Mouse (Mus musculus) gastrocnemius, postnatal 14 days (tissue): ENCODE results near the gene Gm17662. TPM values are rescaled to one million over a fixed set of nuclear protein-coding genes. Genes with fewer than 3 reads are reported as not detected.

Experiments used
- DNase-seq: peaks from one replicate; pipeline ENCODE4 v3.0.0; 2021; ENCODE audit warnings: mixed read lengths
- intact Hi-C: fragments of 180-260 bp; cut with DNase I; formaldehyde crosslinking; loops from one replicate; pipeline ENCODE4 v1.15.1; 2025; ENCODE audit warnings: low total_unique reads
- total RNA-seq, 2 experiments: library from RNA; stranded (reverse); gene quantifications; 2 replicates each; pipeline ENCODE4 v1.2.3; 2021

The Gm17662 gene
- total RNA-seq, 2 experiments from 2014 or later = not detected

DNA sequence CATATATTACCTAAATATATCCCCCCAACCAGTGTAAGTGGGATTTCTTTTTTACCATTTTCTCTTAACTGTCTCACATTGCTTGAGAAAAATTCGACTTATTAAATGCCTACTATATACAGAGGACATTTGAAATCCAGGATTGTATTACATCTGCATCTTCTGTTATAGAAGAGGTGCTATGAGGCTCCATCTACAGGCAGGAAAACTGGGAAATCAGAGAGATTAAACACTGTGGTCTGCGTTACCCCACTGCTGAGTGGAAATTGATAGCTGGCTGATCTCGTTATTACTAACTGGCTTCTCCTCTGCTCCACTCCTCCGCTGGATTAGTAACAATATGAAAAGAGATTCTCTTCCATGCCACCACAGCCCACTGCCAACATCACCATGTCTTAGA is 18.7 kb downstream of the Gm17662 start:
- intact Hi-C loops = no loop called here
- no peak for DNase-seq

DNA sequence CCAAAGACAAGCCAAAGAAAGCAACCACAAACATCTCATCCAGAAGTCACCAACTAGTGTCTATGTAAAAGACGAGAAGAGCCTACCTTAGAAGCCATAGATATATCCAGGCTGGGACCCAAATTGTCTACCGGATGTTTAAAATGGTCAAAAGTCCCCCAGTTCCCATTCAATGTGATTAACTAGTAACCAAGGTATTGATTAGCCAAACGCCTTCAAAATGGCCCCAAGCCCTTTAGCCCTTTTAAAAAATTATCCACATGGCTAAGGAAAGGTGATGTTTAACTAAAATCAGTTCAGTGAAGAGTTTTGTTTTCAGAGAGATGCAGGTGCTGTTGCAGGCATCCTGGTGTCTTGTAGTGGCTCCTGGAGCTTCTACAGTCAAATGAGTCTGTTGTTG is 19.2 kb downstream of the Gm17662 start, which contains the start of gene C8a:
TSS of gene C8a (minus strand) at position 76 of the 400 bp plus-strand sequence.
- DNase-seq = no peak
- intact Hi-C loops = no loop called here

DNA sequence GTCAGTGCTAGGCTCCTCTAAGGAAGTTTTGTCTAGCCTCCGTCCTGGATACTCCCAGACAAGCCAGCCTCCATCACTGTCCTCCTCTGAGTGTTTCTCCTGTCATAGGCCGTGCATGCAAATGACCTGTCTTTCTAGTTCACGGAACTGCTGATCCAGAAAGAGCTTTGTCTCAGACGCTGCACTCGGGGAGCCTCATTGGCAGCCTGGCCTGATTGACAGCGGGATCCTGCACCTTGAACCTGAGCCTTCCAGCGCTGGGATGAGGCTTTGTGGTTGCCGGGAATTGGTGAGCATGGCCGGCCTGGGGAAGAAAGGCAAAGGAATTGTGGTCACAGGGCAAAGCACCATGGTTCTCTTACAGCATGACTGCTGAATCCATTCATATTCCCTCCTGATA is 30.4 kb downstream of the Gm17662 start:
- no peak for DNase-seq
- intact Hi-C loops = no loop called here

DNA sequence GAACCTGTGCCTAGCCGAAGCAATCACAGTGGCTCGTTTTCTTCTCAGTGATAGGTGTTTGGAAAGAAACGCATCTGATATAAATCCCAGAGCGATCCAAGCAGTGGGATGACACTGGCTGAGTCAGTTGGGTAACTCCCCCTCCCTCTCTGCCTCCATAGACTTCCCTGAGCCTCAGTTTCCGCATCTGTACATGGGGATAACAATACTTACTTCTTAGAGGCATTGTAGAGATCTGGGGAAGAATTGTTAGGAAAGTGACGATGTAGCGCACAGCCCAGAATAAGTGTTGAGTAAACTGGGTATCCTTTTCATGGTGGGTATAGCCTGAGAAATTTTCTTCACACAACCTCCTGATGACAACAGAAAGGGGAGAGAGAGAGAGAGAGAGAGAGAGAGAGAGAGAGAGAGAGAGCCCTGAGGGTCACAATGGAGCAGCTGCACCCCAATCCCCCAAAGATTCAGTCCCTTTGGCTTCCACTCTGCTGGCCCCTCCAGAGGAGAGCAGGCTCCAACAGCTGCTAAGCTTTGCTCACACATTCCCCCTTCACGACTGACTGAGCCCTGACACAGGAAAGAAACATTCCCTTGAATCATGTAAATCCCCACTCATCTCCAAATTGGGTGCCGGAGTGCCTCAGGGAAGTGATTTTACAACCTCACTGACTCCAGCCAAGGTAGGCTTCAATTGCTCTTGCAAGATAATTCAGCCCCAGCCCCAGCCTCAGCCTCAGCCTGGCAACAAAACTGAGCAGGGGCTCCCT is 31.6 kb downstream of the Gm17662 start:
- intact Hi-C loops = no loop called here
- no peak for DNase-seq

DNA sequence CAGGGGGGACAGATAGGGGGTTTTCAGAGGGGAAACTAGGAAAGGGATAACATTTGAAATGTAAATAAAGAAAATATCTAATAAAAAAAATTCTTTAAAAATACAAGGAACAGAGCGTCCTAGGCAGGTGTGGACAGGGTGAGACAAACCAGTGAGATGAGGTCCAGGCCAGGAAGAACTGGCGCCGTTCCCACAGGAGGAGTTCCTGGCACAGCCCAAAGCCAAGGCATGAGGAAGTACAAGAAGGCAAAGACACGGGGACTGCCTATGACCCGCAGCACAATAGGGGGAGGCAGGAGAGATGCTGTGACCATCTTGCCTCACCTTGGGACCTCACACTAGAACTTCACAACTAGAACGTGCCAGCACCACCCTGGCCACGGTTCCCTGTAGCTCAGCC is 34.6 kb downstream of the Gm17662 start:
- no peak for DNase-seq
- intact Hi-C loops = loop anchor here (5.0 to 10.0 kb wide), 3 partner anchors 164 to 377 kb away; no protein-coding TSS in a partner anchor

DNA sequence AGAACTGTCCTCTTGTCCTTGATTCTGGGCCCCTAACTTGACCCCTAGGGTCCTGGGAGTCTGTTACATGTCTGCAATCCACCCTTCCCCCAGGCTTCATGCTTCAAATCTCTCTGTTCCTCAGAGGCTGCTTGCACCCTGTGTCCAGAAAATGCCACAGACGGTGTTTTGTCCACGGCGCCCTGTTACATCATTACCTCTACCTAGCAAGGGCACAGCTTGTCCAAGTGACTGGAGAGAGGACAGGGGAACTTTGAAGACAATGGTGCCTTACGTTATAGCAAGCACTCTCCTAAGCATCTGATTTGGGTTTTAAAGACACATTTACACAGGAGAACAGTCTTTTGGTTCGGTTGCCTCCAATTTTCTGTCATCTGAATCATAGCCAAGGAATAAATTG is 36.5 kb downstream of the Gm17662 start:
- intact Hi-C loops = loop anchor here (5.0 to 10.0 kb wide), 3 partner anchors 166 to 379 kb away; no protein-coding TSS in a partner anchor
- no peak for DNase-seq

DNA sequence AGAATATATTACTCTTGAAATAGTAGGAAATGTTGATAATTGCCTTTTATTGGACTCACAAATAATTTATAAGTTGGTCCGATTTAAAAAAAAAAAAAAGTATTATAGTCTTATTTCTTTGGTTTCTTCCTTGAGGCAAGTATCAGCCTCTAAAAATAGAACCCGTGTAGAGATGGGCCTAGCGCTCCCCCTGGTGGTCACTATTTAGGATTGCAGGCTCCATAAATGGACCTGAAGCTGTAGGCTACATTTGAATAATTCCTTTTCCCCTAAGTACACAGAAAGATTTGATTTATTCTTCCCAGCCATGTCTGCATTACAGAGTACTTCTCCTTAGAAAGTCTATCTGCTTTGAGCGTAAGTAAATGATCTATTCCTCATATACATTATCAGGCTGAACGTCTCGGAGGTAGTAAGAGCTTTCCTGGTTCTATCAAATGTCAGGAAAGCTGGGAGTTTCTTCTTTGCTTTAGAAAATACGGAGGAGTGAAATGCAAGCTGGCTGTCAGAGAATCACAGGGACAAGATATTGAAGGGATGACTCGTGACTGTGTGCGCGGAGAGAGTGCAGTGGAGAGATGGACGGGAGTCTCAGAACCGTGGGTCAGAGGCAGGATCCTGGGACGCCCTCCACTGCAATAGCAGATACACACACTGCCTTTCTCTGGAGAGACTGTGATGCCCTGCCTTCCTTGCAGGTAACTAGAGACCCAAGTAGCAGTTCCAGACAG is 37.0 kb downstream of the Gm17662 start:
- peak; percentile 19 for DNase-seq
- intact Hi-C loops = loop anchor here (5.0 to 10.0 kb wide), 3 partner anchors 167 to 379 kb away; no protein-coding TSS in a partner anchor

DNA sequence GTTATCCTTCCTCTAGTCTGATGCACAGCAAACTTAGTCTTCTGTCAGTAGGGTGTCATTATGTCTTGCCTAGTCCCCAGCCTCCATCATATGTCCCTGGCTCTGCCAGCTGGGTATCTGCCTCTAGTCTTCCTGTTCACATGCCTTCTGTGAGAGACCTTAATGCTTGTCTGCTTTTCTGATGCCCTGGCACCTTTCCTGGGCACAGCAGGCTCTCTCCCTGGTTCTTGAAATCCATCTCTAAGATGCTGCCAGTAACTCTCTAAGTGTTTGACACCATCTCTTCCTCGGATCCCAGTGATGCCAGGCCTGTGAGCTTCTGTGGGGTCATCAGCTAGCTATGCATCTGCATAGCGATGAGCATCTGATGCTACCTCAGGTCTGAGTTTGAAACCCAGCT is 45.7 kb downstream of the Gm17662 start:
- no peak for DNase-seq
- intact Hi-C loops = no loop called here

DNA sequence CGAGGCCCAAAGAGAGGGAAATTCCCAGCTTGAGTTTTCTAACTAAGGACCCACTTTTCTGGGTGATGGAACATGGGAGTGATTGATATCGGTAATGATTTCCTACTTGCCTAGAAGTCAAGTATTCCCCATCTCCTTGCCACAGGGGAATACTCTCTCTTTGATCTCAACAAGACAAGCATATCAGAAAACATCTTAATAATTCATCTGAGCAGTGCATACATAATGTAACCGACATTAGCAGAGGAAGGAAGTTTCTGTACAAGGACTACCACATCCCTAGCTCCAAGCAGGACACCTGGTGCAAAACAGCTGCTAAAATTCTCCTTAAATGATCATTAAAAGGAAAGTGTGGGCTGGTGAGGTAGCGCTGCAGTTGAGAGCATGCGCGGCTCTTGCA is 47.9 kb downstream of the Gm17662 start:
- DNase-seq = no peak
- intact Hi-C loops = no loop called here

Other genes starting within 250 kb of the Gm17662 start
- not detected for gene C8b, start 91.0 kb upstream of the Gm17662 start, total RNA-seq
- gene C8a, start 19.1 kb downstream of the Gm17662 start, total RNA-seq = not detected
- under 1 TPM; 0.10 to 0.24 TPM for gene Fyb2, start 56.1 kb downstream of the Gm17662 start, total RNA-seq